8 mouse cellular contexts compared by ENCODE assay signal in the genomic region with DNA sequence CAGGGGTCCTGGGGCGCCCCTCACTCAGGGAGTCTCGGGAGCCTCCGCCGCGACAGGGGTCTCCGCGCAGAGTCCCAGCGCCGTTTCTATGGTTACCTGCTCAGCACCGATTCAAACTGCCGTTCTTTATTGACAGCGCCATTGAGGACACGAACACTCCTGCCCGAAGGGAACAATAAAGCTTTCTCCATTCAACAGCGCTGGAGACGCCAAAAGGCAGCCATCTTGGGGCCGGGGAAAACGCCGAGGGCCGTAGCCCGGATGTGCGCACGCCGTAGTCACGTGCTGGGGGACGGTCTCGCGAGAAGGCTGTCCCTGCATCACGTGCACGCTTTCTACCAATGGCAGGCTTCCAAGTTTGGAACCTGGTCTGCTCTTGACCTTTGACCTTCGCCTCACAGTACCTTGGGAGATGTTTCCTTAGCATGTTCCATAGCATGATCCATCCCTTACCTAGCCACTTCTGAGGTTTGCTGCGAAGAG. TPM values are rescaled to one million over a fixed set of nuclear protein-coding genes. Genes with fewer than 3 reads are reported as not detected.
A peak's percentile ranks its signal among the peaks of the same experiment; 100 is the strongest.
DNase-seq lines count a peak whose midpoint lies in the region; ATAC-seq and TF ChIP-seq lines count a peak whose summit lies in the region.

A gene (minus strand): TSS at position 252 of the 483 bp plus-strand sequence.

- no peak for TF ChIP-seq CTCF in bone marrow, adult 2 months (IDR thresholded peaks at IDR 0.05; ENCODE audit: control insufficient read depth, insufficient read depth, low read length)
- no peak for TF ChIP-seq CTCF in midbrain, postnatal 0 days (IDR thresholded peaks at IDR 0.05)

- DNase-seq in 416B (ENCODE audit: low read depth), result peak; percentile 97
- DNase-seq in heart, adult 8-10 months (ENCODE audit: low spot score), result peak; percentile 86
- peak; percentile 96 for DNase-seq in kidney, adult 9 months
- peak; percentile 98 for DNase-seq in limb, embryonic 14.5 days (ENCODE audit: low spot score)
- peak; percentile 99 for DNase-seq in midbrain, postnatal 0 days (ENCODE audit: low spot score)
- peak; percentile 63 to 84 for DNase-seq in spleen, postnatal 14 days (ENCODE audit: low spot score in 2 of 2)

- H3K27me3 ChIP-seq in embryonic facial prominence, embryonic 15.5 days, result peaks cover 33% of the 10 kb centered on the region
- H3K27me3 ChIP-seq in limb, embryonic 14.5 days (ENCODE audit: control insufficient read depth, insufficient read depth, low read length), result peaks cover 9% of the 10 kb centered on the region
- peaks cover 27% of the 10 kb centered on the region; the same call in 1 of the 2 replicates for H3K27me3 ChIP-seq in midbrain, postnatal 0 days (ENCODE audit: insufficient read depth, low read length)

- no peak for TF ChIP-seq POLR2A in bone marrow, adult 2 months (IDR thresholded peaks at IDR 0.05; ENCODE audit: borderline replicate concordance, control insufficient read depth, low read depth, low read length)
- TF ChIP-seq POLR2A in limb, embryonic 14.5 days (IDR thresholded peaks at IDR 0.05; ENCODE audit: borderline replicate concordance, extremely low read depth, insufficient read depth, insufficient read length), result no peak

- WGBS in bone marrow, adult 2 months, result 3% methylated on average over 32 of the region's 32 CpGs
- WGBS in embryonic facial prominence, embryonic 15.5 days, result 1% methylated on average over 32 of the region's 32 CpGs
- under 1% methylated on average over 32 of the region's 32 CpGs for WGBS in limb, embryonic 14.5 days
- WGBS in midbrain, postnatal 0 days, result 1% methylated on average over 32 of the region's 32 CpGs

- peak; percentile 94 for ATAC-seq in embryonic facial prominence, embryonic 15.5 days (ENCODE audit: insufficient number of reproducible peaks, low FRiP score, low TSS enrichment, low read depth)
- ATAC-seq in limb, embryonic 14.5 days (ENCODE audit: low FRiP score, low read depth), result peak; percentile 96
- peak; percentile 98 for ATAC-seq in midbrain, postnatal 0 days (ENCODE audit: low FRiP score)

- no peaks in the 10 kb centered on the region for H3K36me3 ChIP-seq in embryonic facial prominence, embryonic 15.5 days
- no peaks in the 10 kb centered on the region for H3K36me3 ChIP-seq in limb, embryonic 14.5 days (ENCODE audit: control insufficient read depth, insufficient read depth, low read length)
- no peaks in the 10 kb centered on the region for H3K36me3 ChIP-seq in midbrain, postnatal 0 days (ENCODE audit: insufficient read depth, low read length)

- H3K9me3 ChIP-seq in embryonic facial prominence, embryonic 15.5 days (replicated peaks), result no peaks in the 10 kb centered on the region
- peaks cover 12% of the 10 kb centered on the region; the same call in 1 of the 2 replicates for H3K9me3 ChIP-seq in limb, embryonic 14.5 days (ENCODE audit: control insufficient read depth, low read length)
- no peaks in the 10 kb centered on the region for H3K9me3 ChIP-seq in midbrain, postnatal 0 days (ENCODE audit: low read length)

- H3K4me3 ChIP-seq in bone marrow, adult 2 months (replicated peaks; ENCODE audit: control insufficient read depth, low read depth, low read length), result peak within 1 kb of the TSS; percentile 57
- H3K4me3 ChIP-seq in embryonic facial prominence, embryonic 15.5 days (replicated peaks), result peak within 1 kb of the TSS; percentile 97
- peak within 1 kb of the TSS; percentile 79 for H3K4me3 ChIP-seq in limb, embryonic 14.5 days (replicated peaks; ENCODE audit: low read length)
- H3K4me3 ChIP-seq in midbrain, postnatal 0 days (ENCODE audit: low read depth, low read length), result peak within 1 kb of the TSS; percentile 91

- no peak within 1 kb of the TSS for H3K27ac ChIP-seq in bone marrow, adult 2 months (ENCODE audit: control insufficient read depth, insufficient read depth, low read depth, low read length, poor library complexity)
- peak within 1 kb of the TSS; percentile 82 for H3K27ac ChIP-seq in embryonic facial prominence, embryonic 15.5 days (replicated peaks)
- H3K27ac ChIP-seq in limb, embryonic 14.5 days (replicated peaks; ENCODE audit: low read depth, low read length), result peak within 1 kb of the TSS; percentile 34
- H3K27ac ChIP-seq in midbrain, postnatal 0 days (ENCODE audit: low read depth, low read length), result peak within 1 kb of the TSS; percentile 80

- peak within 1 kb of the TSS; percentile 69 for H3K9ac ChIP-seq in embryonic facial prominence, embryonic 15.5 days
- peak within 1 kb of the TSS; percentile 64 for H3K9ac ChIP-seq in limb, embryonic 14.5 days (ENCODE audit: low read depth, low read length, severe bottlenecking)
- H3K9ac ChIP-seq in midbrain, postnatal 0 days (replicated peaks; ENCODE audit: low read length, poor library complexity, severe bottlenecking), result peak within 1 kb of the TSS; percentile 62

- H3K4me1 ChIP-seq in bone marrow, adult 2 months (ENCODE audit: control insufficient read depth, insufficient read depth, low read length), result no peaks in the 10 kb centered on the region
- peaks cover 22% of the 10 kb centered on the region for H3K4me1 ChIP-seq in embryonic facial prominence, embryonic 15.5 days
- peaks cover 16% of the 10 kb centered on the region for H3K4me1 ChIP-seq in limb, embryonic 14.5 days (ENCODE audit: control insufficient read depth, insufficient read depth, low read length)
- no peaks in the 10 kb centered on the region; the same call in 1 of the 2 replicates for H3K4me1 ChIP-seq in midbrain, postnatal 0 days (ENCODE audit: insufficient read depth, low read length)

- peak within 1 kb of the TSS; percentile 70 for H3K4me2 ChIP-seq in embryonic facial prominence, embryonic 15.5 days (replicated peaks)
- peak within 1 kb of the TSS; percentile 71 for H3K4me2 ChIP-seq in limb, embryonic 14.5 days (replicated peaks; ENCODE audit: low read depth, low read length, severe bottlenecking)
- peak within 1 kb of the TSS; percentile 81 for H3K4me2 ChIP-seq in midbrain, postnatal 0 days (ENCODE audit: low read depth, low read length, poor library complexity, severe bottlenecking)

RNA-seq across cellular contexts. Expression of the gene that starts here (rescaled TPM):
- 3.0 and 6.1 TPM in 2 replicates for polyA plus RNA-seq in bone marrow, adult 2 months (2011; ENCODE audit: insufficient read depth, insufficient read length, low replicate concordance, missing spikeins)
- polyA plus RNA-seq in embryonic facial prominence, embryonic 15.5 days (2015; fragmentation: Nextera tagmentation; extraction: Ambion mirVana), result 4.5 and 4.6 TPM in 2 replicates
- total RNA-seq in heart, adult 8-10 months (2022), result 1 to 10 TPM; 5.6 to 9.3 (median 7.1) TPM
- 7.5 and 12.0 TPM in 2 replicates for polyA plus RNA-seq in limb, embryonic 14.5 days (2012; rRNA removed)
- polyA plus RNA-seq in limb, embryonic 14.5 days (2014; fragmentation: Nextera tagmentation; extraction: Ambion mirVana), result 5.0 TPM in 2 replicates
- total RNA-seq in midbrain, postnatal 0 days (2014; rRNA removed), result 7.5 and 8.4 TPM in 2 replicates
- 0.99 and 1.2 TPM in 2 replicates for polyA plus RNA-seq in midbrain, postnatal 0 days (2015; fragmentation: Nextera tagmentation; extraction: Ambion mirVana)
